Mouse (Mus musculus) embryonic stem cell, embryonic (primary cell): ENCODE results near the gene Pcsk5.

Experiments
- CTCF ChIA-PET, 4 experiments: fragments of 300-600 bp in 2 of 4; fragments of 350-600 bp in 2 of 4; sonication (Branson Sonifier 250); formaldehyde crosslinking; loops; one replicate each; lab custom pipeline; 2022; ENCODE audit warnings: inconsistent platforms in 2 of 4; lab: Charles Lee
- POLR2A ChIA-PET, 4 experiments: fragments of 300-600 bp in 2 of 4; fragments of 350-600 bp in 2 of 4; sonication (Branson Sonifier 250); formaldehyde crosslinking; loops; one replicate each; lab custom pipeline; 2022; ENCODE audit warnings: antibody characterized with exemption in 4 of 4, inconsistent platforms in 1 of 4; lab: Charles Lee

Pcsk5 gene

DNA sequence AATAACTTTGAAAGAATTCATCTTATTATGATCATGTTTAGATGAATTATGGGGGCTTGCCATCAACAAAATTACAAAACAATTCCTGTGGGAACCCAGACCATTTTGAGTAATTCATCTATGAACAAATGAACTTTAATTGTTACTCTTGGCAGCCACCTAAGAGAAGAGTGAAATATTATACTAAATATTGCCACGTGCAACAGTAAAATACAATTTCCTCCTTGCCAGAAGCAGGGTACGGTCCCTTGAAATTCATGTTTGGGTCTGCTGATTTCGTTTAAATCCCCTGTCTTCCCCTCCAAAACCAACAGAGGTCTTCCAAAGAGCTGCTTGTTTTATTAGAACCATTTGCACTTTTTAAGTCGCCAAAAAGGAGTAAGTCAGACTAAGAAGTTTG, 221.8 kb downstream of the Pcsk5 start:
- CTCF ChIA-PET, result interaction anchor here in 1 of 4 experiments (0.5 kb wide), 1 partner anchor 8 kb away, joined by 4 read pairs; no protein-coding TSS in a partner anchor
- POLR2A ChIA-PET, result no interaction called here

DNA sequence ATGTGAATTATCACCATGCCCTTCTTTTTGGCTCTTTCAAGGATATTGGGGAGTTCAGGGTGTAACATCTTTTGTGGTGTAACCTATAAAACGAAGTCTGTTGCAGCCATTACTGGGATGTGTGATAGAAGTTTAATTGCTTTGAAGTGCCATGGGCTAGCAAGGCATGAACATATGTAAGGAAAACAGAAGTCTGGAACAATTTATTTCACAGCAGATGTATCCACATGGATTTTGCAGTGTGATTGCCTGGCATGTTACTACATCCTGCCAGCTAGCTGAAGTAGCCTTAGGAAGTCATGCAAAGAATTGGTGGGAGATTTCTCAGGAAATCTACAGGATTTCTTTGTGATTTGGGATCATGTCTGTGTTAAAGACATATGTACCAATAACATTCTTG, 230.9 kb downstream of the Pcsk5 start:
- ChIA-PET POLR2A (no interaction called here), CTCF (no interaction called here)

DNA sequence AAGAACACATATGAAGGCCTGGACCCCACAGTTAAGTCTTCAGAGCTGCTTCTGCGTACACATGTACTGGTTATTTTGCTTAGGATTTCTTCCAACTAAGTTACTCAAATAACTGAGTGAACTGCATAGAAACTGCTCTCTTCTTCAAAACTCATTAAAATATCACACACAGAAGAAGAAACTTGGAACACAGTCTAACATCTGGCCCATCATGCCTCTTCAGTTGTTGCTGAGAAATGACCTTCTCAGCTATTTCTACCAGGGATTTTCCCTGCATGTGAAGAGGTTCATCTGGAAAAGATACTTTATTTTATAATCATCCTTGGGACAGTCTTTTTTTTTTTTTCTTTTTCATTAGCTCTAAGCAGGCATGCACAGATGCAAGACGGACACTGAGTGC, 231.3 kb downstream of the Pcsk5 start:
- ChIA-PET CTCF (no interaction called here), POLR2A (no interaction called here)

DNA sequence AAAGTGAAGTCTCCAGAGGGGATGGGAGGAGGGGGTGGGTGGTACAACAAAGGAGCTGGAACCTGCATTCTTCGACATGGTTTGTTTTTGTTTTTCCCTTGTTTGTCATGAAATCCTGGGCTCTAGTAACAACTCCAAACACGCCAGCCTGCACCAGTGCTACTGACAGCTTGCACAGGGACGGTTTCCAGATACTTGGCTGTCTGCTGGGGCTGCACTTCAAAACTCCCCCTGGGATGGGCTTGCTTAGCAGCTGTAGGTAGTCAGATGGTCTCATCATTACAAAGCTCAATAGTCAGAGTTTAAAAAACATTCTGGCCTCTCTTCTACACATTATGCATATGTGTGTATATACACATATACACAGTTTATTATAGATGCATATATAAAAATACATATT, 234.1 kb downstream of the Pcsk5 start:
- POLR2A ChIA-PET, result no interaction called here
- CTCF ChIA-PET, result interaction anchor here in 1 of 4 experiments (0.6 kb wide), 1 partner anchor 11 kb away, joined by 4 read pairs; no protein-coding TSS in a partner anchor

- ChIA-PET CTCF (no interaction called here), POLR2A (no interaction called here)
Measured at GRCm38 (mm10) chr19:17600347-17600746, 237.1 kb downstream of the Pcsk5 start.

DNA sequence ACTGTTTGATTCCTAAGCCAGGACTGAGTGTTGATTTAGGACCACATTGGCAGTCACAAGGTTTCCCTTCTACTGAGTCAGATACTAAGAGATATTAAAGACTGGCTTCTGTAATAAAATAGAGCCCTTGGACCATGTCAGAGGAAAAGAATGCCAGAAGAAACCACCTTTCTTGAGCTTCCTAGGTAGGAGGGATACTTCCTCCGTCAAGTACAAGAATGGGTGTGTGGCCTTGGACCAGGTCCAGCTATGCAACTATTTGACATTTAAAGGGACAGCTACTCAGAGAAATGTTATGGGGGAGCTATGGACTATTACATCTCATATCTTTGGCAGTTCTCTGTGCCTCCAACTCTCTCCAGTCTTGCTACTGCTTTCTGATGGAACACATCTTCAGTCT, 244.6 kb downstream of the Pcsk5 start:
- POLR2A ChIA-PET, result interaction anchor here in 1 of 4 experiments (0.5 kb wide), 1 partner anchor 260 kb away, joined by 4 read pairs; no protein-coding TSS in a partner anchor
- CTCF ChIA-PET, result no interaction called here

DNA sequence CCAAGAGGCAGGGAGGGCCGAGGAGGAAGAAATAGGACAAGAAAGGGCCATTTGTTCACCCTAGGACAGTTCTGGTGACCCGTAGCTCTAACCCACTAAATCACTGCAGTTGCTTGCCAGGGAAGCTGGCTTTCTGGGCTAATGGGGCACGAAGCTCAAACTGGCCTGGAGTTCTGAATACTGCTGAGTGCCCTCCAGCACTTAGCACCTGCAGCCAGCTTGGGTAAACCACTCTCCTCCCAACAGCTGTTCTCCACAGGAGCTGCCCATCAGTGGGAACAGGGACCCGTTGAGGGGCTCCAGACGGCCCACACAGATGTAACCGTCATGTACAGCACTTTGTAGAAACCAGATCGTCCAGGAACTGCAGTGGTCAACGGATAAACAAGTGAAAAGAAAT, 246.1 kb downstream of the Pcsk5 start:
- CTCF ChIA-PET, result no interaction called here

DNA sequence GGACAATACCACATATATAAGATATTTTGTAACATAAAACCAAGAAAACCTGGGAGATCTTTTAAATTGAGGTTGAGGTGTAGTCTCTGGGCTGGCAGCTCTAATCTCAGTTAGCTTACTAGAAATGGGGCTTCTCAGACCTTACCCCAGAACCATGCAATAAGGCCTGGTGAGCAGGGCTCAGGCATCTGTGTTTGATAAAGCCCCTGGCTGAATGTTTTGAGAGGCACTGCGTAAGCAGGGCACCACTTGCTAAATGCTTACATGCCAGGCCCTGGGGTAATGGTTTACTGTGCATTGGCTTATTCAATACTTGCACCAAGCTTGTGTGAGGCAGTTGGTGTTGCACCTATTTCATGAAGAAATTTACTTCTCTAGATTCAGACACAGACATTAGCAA, 247.1 kb downstream of the Pcsk5 start:
- CTCF ChIA-PET, result no interaction called here
- POLR2A ChIA-PET, result no interaction called here

More for the DNA sequence above, 246.1 kb downstream of the Pcsk5 start:
- POLR2A ChIA-PET, result interaction anchor here in 1 of 4 experiments (0.7 kb wide), 1 partner anchor 1062 kb away, joined by 3 read pairs; no protein-coding TSS in a partner anchor

- CTCF ChIA-PET, result interaction anchor here in 1 of 4 experiments (0.6 kb wide), 1 partner anchor 12 kb away, joined by 3 read pairs; no protein-coding TSS in a partner anchor
Measured at GRCm38 (mm10) chr19:17577412-17577811, 260.0 kb downstream of the Pcsk5 start.

GRCm38 (mm10) chr19:17574564-17574963, 262.9 kb downstream of the Pcsk5 start:
- POLR2A ChIA-PET, result no interaction called here
- CTCF ChIA-PET, result no interaction called here

More at GRCm38 (mm10) chr19:17577412-17577811, 260.0 kb downstream of the Pcsk5 start:
- POLR2A ChIA-PET, result no interaction called here

DNA sequence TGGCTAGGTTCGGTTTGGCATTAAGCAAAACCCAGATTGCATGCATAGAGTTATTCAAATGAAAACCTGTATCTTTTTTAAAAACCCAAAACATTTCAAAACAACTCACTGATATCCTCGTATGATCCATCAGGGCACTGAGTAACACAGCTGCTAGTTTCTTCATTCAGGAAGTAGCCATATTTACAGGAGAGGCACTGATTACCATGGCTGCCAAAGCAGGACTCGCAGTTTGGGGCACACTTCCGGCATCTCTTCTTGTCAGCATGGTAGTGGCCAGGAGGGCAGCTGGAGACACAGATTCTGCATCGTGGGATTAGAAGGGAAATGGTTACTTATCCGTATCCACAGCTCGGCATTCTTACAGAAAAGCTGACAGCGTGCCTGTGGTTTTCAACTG, 265.1 kb downstream of the Pcsk5 start:
- CTCF ChIA-PET, result no interaction called here
- POLR2A ChIA-PET, result no interaction called here

- CTCF ChIA-PET, result interaction anchor here in 1 of 4 experiments (0.7 kb wide), 1 partner anchor 1604 kb away, joined by 3 read pairs; no protein-coding TSS in a partner anchor
- POLR2A ChIA-PET, result interaction anchor here in 1 of 4 experiments (0.6 kb wide), 1 partner anchor 52 kb away, joined by 3 read pairs; no protein-coding TSS in a partner anchor
Measured at GRCm38 (mm10) chr19:17570936-17571335, 266.5 kb downstream of the Pcsk5 start.

DNA sequence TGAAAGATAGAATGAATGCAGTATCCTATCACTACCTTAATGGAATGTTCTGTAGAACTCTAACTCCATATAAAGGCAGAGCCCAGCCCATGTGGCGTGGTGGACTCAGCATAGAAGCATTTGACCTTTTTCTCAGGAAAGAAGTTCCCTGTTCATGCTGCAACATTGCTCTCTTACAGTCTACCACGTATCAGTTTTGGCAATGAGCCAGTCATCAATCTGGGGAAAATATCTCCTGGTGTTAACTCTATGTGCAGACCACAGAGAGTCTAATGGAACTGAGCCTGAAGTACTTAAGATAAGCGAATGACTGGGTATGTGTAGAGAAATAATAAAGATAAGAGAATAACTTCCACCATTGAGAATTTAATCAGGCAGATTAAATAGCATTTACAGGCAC, 270.2 kb downstream of the Pcsk5 start:
- POLR2A ChIA-PET, result no interaction called here

GRCm38 (mm10) chr19:17566097-17566496, 271.3 kb downstream of the Pcsk5 start:
- ChIA-PET POLR2A (no interaction called here), CTCF (interaction anchor here in 1 of 4 experiments (0.7 kb wide), 1 partner anchor 17 kb away, joined by 3 read pairs; no protein-coding TSS in a partner anchor)

More for the DNA sequence above, 270.2 kb downstream of the Pcsk5 start:
- CTCF ChIA-PET, result no interaction called here

DNA sequence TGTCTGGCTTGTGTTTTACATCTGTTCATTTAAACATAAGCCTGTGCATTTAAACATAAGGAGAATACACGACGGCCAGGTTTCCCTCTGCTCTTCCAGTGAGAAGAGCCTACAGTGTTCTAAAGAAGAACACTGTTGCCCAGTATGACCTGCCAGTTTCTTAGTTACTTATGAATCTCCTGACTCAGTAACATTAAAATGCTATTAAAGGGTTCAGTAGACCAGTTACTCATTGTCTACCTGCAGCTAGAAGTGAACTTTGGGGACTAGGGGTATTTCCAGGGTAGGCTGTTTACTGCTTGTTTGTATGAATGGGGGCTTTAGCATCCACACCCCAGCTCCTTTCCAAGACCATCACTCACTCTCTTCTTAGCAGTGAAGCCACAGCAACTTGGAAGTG, 278.7 kb downstream of the Pcsk5 start:
- CTCF ChIA-PET, result no interaction called here
- POLR2A ChIA-PET, result no interaction called here

DNA sequence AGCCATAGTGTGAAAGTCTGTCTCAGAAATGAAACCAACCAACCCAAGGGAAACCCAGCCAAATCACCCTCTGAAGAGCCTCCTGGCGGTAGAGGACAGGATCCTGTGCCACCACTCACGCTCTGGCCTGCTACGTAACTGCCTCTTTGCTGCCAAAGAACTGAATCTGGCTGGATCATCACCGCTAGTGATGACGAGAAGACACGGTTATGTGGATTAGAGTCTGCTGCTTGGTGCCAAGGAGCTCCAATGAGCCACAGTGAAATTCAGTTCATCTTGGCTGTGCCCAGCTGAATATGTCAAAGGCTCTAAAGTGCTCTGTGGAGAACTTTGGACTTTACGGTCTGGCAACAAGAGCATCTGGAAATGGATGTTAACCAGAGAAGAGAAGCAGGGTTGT, 282.3 kb downstream of the Pcsk5 start:
- POLR2A ChIA-PET, result no interaction called here

GRCm38 (mm10) chr19:17554571-17554970, 282.9 kb downstream of the Pcsk5 start:
- CTCF ChIA-PET, result no interaction called here
- POLR2A ChIA-PET, result no interaction called here

More for the DNA sequence above, 282.3 kb downstream of the Pcsk5 start:
- CTCF ChIA-PET, result no interaction called here

DNA sequence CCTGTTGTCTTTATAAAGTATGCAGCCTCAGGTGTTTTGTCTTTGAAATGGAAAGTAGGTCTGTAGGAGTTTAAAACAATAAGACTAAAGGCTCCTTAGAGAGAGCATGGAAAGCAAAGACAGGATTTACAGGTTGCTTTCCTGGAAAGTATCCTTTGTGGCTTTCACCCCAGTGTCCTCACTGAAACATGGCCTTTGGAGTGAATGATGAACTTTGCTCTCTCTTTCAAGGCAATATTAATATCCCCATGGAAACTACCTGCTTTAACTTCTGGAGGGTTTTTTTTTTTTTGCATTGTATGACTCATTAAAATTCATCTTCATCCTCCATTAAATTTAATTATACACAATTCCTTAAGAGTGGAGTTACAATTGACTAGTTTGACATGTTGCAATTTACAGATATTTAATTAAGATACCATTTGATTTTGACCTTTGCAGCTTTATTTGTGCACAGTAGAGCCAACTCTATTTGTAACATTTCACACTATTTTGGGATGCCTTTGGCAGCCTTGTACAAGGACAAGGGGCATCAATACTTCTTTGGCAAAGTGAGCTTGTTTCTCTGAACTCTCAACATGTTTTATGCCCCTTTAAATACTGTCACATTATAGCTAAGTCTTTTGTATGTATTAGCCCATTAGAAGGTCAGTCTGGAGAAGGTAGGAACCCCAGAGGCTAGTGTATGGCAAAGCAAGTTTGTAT, 283.9 kb downstream of the Pcsk5 start:
- POLR2A ChIA-PET, result no interaction called here
- CTCF ChIA-PET, result no interaction called here

DNA sequence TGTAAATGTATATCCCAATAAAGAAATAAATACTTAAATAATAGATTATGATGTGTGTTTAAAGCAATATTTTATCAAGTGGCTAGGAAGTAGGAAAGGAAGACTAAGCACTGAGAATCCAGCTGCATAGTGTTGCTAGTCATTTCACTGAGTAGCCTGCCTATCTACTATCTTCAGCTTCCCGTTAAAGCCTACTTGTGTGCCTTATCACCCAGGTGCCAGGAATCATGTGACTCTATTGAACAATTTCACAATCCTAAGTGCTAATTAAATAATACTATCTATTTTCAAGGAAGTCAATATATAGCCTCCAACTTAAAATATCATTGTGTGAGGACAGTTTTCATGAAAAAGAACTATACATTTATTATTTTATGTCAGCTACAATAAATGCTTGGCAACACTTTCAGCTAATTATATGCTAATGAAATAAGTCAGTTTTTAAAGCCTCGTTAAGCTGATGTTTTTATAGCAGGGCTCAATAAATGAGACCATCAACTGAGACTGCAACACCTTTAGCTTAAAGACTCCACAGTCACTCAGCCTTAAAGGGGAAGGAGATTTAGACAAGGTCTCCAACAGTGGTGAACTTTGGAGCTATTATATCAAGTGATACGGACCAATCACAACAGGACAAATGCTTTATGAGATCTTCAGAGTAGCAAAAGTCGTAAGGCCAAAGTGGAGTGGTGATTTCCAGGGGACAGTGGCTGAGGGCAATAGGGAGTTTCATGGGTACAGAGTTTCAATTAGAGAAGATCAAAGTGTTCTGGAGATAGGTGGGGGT, 308.5 kb downstream of the Pcsk5 start:
- CTCF ChIA-PET, result interaction anchor here in 1 of 4 experiments (0.6 kb wide), 1 partner anchor 39 kb away, joined by 6 read pairs; no protein-coding TSS in a partner anchor
- POLR2A ChIA-PET, result no interaction called here

DNA sequence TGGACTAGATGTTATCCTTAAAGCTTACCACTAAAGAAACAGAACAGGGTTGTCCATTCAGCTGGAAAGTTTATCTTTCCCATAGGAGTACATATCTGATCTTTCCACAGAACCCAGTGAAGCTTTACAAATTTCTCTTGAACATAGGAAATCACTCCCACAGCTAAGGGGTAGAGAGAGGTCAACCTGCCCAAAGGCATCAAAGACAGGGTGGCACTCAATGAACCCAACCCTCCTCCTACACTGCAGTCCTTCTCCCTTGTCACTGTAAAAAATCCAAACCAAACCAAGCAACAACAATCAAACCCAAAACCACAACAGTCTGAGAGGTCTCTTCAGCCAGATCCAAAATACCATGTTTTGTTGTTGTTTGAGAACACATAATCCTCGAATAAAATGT, 311.9 kb downstream of the Pcsk5 start:
- CTCF ChIA-PET, result no interaction called here
- POLR2A ChIA-PET, result no interaction called here
